Mouse (Mus musculus) left cerebral cortex, postnatal 4 days (tissue): ENCODE measurements around the gene Oosp2. TPM values are rescaled to one million over a fixed set of nuclear protein-coding genes. Genes with fewer than 3 reads are reported as not detected.

Experiments used
- DNase-seq: peaks from one replicate; pipeline ENCODE4 v3.0.0-alpha.2; 2022
- intact Hi-C: fragments of 180-260 bp; cut with DNase I; formaldehyde crosslinking; loops from one replicate; pipeline ENCODE4 v1.15.1; 2025
- total RNA-seq, 2 experiments: library from RNA; stranded (reverse); gene quantifications; 2 replicates each; pipeline ENCODE4 v1.2.3; 2021

Oosp2 gene
- total RNA-seq, 2 experiments from 2014 or later = not detected

DNA sequence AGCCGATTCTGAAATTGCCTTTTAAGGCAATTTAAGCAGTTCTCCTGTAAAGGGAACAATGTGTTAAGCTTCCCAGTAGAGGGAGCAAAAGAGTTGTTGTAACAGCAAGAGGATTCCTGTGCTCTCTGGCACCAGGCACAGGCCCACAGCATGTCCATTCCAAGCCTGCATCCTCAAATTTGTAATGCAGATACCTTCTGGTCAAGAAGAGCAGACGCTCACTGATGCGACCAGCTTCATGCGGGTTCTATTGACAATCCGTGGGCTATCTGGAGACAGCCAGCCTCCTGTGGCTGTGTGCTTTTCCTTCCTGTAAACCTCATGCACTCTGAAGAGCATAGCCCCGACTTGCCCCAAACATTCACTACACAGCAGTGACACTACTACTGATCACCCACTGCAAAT, 48.8 kb downstream of the Oosp2 start:
- peak; percentile 37 for DNase-seq
- intact Hi-C loops = loop anchor here (2.0 kb wide), 1 partner anchor 157 kb away; no protein-coding TSS in a partner anchor

GRCm38 (mm10) chr19:11608172-11608571, 52.2 kb downstream of the Oosp2 start:
- intact Hi-C loops = no loop called here
- DNase-seq = peak; percentile 44

GRCm38 (mm10) chr19:11604603-11605002, 55.8 kb downstream of the Oosp2 start, which contains the start of gene Ms4a6d:
TSS of gene Ms4a6d (minus strand) at chr19:11604849.
- intact Hi-C loops = loop anchor here (5.0 kb wide), 1 partner anchor 247 kb away; no protein-coding TSS in a partner anchor
- DNase-seq = no peak

GRCm38 (mm10) chr19:11602026-11602425, 58.3 kb downstream of the Oosp2 start:
- DNase-seq = peak; percentile 18
- intact Hi-C loops = loop anchor here (5.0 kb wide), 1 partner anchor 245 kb away; no protein-coding TSS in a partner anchor

DNA sequence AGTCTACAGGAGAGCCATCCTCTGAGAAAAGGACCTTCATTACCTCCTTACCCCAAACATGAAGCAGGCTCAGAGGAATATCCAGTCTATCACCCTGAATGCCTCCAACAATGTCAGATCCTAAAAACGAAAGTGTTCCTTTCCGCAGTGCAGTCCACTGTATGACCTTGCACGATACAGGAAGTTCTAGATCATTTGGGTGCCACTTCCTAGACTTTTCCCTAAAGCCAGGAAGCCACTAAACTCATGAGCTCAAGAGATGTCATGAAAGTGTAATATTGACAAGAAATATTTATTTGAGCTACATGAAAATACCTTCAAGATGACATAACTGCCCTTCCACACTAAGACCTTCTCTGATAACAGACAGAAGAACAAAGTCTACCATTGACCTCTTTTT, 59.0 kb downstream of the Oosp2 start:
- intact Hi-C loops = loop anchor here (5.0 kb wide), 1 partner anchor 244 kb away; no protein-coding TSS in a partner anchor

More for the DNA sequence above, 59.0 kb downstream of the Oosp2 start:
- no peak for DNase-seq

Other genes with a start within 250 kb of the Oosp2 start
- gene Ms4a4b, start 217.0 kb downstream of the Oosp2 start, total RNA-seq = not detected
- 1 to 10 TPM; 1.4 to 1.8 TPM for gene Ms4a6c, start 191.2 kb downstream of the Oosp2 start, total RNA-seq
- under 1 TPM in 1 of 2 experiments, not detected in 1; 0.10 TPM for gene Gm8369, start 174.6 kb downstream of the Oosp2 start, total RNA-seq
- gene Ms4a6b, start 144.0 kb downstream of the Oosp2 start, total RNA-seq = 1 to 10 TPM; 1.0 to 1.4 TPM
- not detected for gene Ms4a4d, start 123.8 kb downstream of the Oosp2 start, total RNA-seq
- gene Ms4a6d, start 55.7 kb downstream of the Oosp2 start, total RNA-seq = under 1 TPM; 0.50 to 0.54 TPM
- under 1 TPM; 0.44 to 0.54 TPM for gene Ms4a2, start 36.8 kb downstream of the Oosp2 start, total RNA-seq
- gene Ms4a3, start 19.7 kb downstream of the Oosp2 start, total RNA-seq = not detected
- gene Oosp1, start 30.6 kb upstream of the Oosp2 start, total RNA-seq = not detected
- not detected for gene Oosp3, start 36.5 kb upstream of the Oosp2 start, total RNA-seq
- not detected for gene Gif, start 87.0 kb upstream of the Oosp2 start, total RNA-seq
- 10 to 100 TPM; 37.8 to 39.7 TPM for gene Mrpl16, start 109.8 kb upstream of the Oosp2 start, total RNA-seq
- 10 to 100 TPM; 20.0 to 22.9 TPM for gene Stx3, start 158.8 kb upstream of the Oosp2 start, total RNA-seq
- gene Olfr1417, start 178.7 kb upstream of the Oosp2 start, total RNA-seq = not detected
- not detected for gene Olfr1418, start 200.5 kb upstream of the Oosp2 start, total RNA-seq
- not detected for gene Olfr1419, start 214.5 kb upstream of the Oosp2 start, total RNA-seq
- gene Olfr1420, start 226.0 kb upstream of the Oosp2 start, total RNA-seq = not detected